Mouse (Mus musculus): ENCODE data around the gene Plekhd1.

The Plekhd1 gene

GRCm38 (mm10) chr12:80758559-80759386 is 66.4 kb downstream of the Plekhd1 start:
- DNase-seq: peak; percentile 66

- DNase-seq: no peak
These were observed 67.0 kb downstream of the Plekhd1 start for GRCm38 (mm10) chr12:80759387-80759712.

- peak; percentile 79 for DNase-seq
These were observed 67.5 kb downstream of the Plekhd1 start for GRCm38 (mm10) chr12:80759713-80760395.

GRCm38 (mm10) chr12:80760396-80760801 is 68.0 kb downstream of the Plekhd1 start, which contains the start of gene Ccdc177:
Gene Ccdc177, minus strand, starts transcription at chr12:80760687.
- peak; percentile 90 for DNase-seq

GRCm38 (mm10) chr12:80762982-80763381 is 70.6 kb downstream of the Plekhd1 start:
- no peak for DNase-seq

- DNase-seq: no peak
These were observed 71.7 kb downstream of the Plekhd1 start for GRCm38 (mm10) chr12:80764116-80764515.

DNA sequence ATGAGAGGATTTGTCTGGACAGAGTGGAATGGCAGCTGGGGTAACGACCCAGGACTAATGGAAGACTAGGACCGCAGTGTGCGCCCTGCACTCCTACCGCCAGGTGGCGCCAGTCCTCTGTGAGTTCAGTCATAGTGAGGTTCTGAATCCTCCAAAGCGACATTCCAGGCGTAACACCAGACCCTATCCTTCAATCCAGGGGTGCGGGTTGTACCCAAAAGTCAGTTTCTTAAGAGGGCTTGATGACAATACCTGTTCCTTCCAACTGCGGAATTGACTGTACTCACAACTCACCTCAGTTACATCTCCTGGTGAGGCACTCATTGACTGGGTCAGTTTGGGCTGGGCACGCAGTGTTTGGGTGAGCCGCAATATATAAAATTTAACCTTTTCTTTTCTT is 77.3 kb downstream of the Plekhd1 start:
- peak; percentile 94 for DNase-seq
